Mouse (Mus musculus): Measurements from ENCODE around the gene Ptgs2.

Gene Ptgs2

GRCm38 (mm10) chr1:150099790-150100333 is at the start of gene Ptgs2:
TSS of gene Ptgs2 (plus strand) at chr1:150100031.
- peak; percentile 55 for DNase-seq (ENCODE audit: low read depth, low spot score)

- DNase-seq (ENCODE audit: low read depth, low spot score): no peak
Observed at GRCm38 (mm10) chr1:150050256-150050655, 49.6 kb upstream of the Ptgs2 start.

- no peak for DNase-seq (ENCODE audit: low read depth, low spot score)
Observed at GRCm38 (mm10) chr1:150065684-150066083, 34.1 kb upstream of the Ptgs2 start.

- no peak for DNase-seq (ENCODE audit: low read depth, low spot score)
Observed at GRCm38 (mm10) chr1:150072880-150073279, 27.0 kb upstream of the Ptgs2 start.

- no peak for DNase-seq (ENCODE audit: low read depth, low spot score)
Observed at GRCm38 (mm10) chr1:150074609-150075008, 25.2 kb upstream of the Ptgs2 start.

GRCm38 (mm10) chr1:150089040-150089692 is 10.7 kb upstream of the Ptgs2 start:
- no peak for DNase-seq (ENCODE audit: low read depth, low spot score)

GRCm38 (mm10) chr1:150090229-150090628 is 9.6 kb upstream of the Ptgs2 start:
- no peak for DNase-seq (ENCODE audit: low read depth, low spot score)

GRCm38 (mm10) chr1:150097036-150097435 is 2.8 kb upstream of the Ptgs2 start:
- DNase-seq (ENCODE audit: low read depth, low spot score): no peak

GRCm38 (mm10) chr1:150097721-150098120 is 2.1 kb upstream of the Ptgs2 start:
- DNase-seq (ENCODE audit: low read depth, low spot score): no peak

- DNase-seq (ENCODE audit: low read depth, low spot score): no peak
Observed at GRCm38 (mm10) chr1:150099374-150099773, 457 bp upstream of the Ptgs2 start.

- no peak for DNase-seq (ENCODE audit: low read depth, low spot score)
Observed at GRCm38 (mm10) chr1:150104228-150104720, 4.4 kb downstream of the Ptgs2 start.

GRCm38 (mm10) chr1:150106736-150107135 is 6.9 kb downstream of the Ptgs2 start:
- no peak for DNase-seq (ENCODE audit: low read depth, low spot score)

- no peak for DNase-seq (ENCODE audit: low read depth, low spot score)
Observed at GRCm38 (mm10) chr1:150109591-150109990, 9.8 kb downstream of the Ptgs2 start.

GRCm38 (mm10) chr1:150115352-150115751 is 15.5 kb downstream of the Ptgs2 start:
- DNase-seq (ENCODE audit: low read depth, low spot score): peak; percentile 64

GRCm38 (mm10) chr1:150118352-150118751 is 18.5 kb downstream of the Ptgs2 start:
- DNase-seq (ENCODE audit: low read depth, low spot score): no peak

- no peak for DNase-seq (ENCODE audit: low read depth, low spot score)
Observed at GRCm38 (mm10) chr1:150125568-150125967, 25.7 kb downstream of the Ptgs2 start.

GRCm38 (mm10) chr1:150130070-150130469 is 30.2 kb downstream of the Ptgs2 start:
- no peak for DNase-seq (ENCODE audit: low read depth, low spot score)

- no peak for DNase-seq (ENCODE audit: low read depth, low spot score)
Observed at GRCm38 (mm10) chr1:150130586-150131275, 30.9 kb downstream of the Ptgs2 start.

- no peak for DNase-seq (ENCODE audit: low read depth, low spot score)
Observed at GRCm38 (mm10) chr1:150135350-150135749, 35.5 kb downstream of the Ptgs2 start.

GRCm38 (mm10) chr1:150139730-150140129 is 39.9 kb downstream of the Ptgs2 start:
- DNase-seq (ENCODE audit: low read depth, low spot score): peak; percentile 36

- no peak for DNase-seq (ENCODE audit: low read depth, low spot score)
Observed at GRCm38 (mm10) chr1:150141939-150142338, 42.1 kb downstream of the Ptgs2 start.

GRCm38 (mm10) chr1:150143578-150143977 is 43.7 kb downstream of the Ptgs2 start:
- DNase-seq (ENCODE audit: low read depth, low spot score): no peak

GRCm38 (mm10) chr1:150145049-150145448 is 45.2 kb downstream of the Ptgs2 start:
- DNase-seq (ENCODE audit: low read depth, low spot score): peak; percentile 30

Data from skeletal muscle tissue, adult 2 months (tissue).